Mouse (Mus musculus) forebrain, postnatal 0 days (tissue): ENCODE data around the gene Cep128. TPM values are rescaled to one million over a fixed set of nuclear protein-coding genes. Genes with fewer than 3 reads are reported as not detected.

Experiments
- ATAC-seq: fragments of 200-750 bp; cut with Nextera tagmentation; 2 replicates; pipeline ENCODE4 v1.8.0; 2017; ENCODE audit warnings: mild to moderate bottlenecking, moderate library complexity
- DNase-seq: peaks from one replicate; pipeline ENCODE4 v3.0.0-alpha.2; 2015
- H3K27ac ChIP-seq: fragments of 300-500 bp; sonication (generic); 2 replicates; pipeline ENCODE4 v1.5.1; 2014; ENCODE audit warnings: low read depth, mild to moderate bottlenecking, antibody characterized with exemption, low read length, moderate library complexity, mixed read lengths
- H3K27me3 ChIP-seq: fragments of 300-500 bp; sonication (generic); 2 replicates; pipeline ENCODE4 v1.6.1; 2014; ENCODE audit warnings: mild to moderate bottlenecking, low read length, mixed read lengths; ENCODE audit not compliant: insufficient read depth
- H3K36me3 ChIP-seq: fragments of 300-500 bp; sonication (generic); 2 replicates; pipeline ENCODE4 v1.6.1; 2014; ENCODE audit warnings: mild to moderate bottlenecking, moderate library complexity; ENCODE audit not compliant: insufficient read depth
- H3K4me1 ChIP-seq: fragments of 300-500 bp; sonication (generic); 2 replicates; pipeline ENCODE4 v1.6.1; 2014; ENCODE audit warnings: antibody characterized with exemption; ENCODE audit not compliant: insufficient read depth
- H3K4me2 ChIP-seq: fragments of 300-500 bp; sonication (generic); 2 replicates; pipeline ENCODE4 v1.6.1; 2014; ENCODE audit warnings: low read depth, mild to moderate bottlenecking, moderate library complexity
- H3K4me3 ChIP-seq: fragments of 300-500 bp; sonication (generic); 2 replicates; pipeline ENCODE4 v1.5.1; 2014; ENCODE audit warnings: low read depth, low read length, mixed read lengths
- H3K9ac ChIP-seq: fragments of 300-500 bp; sonication (generic); 2 replicates; pipeline ENCODE4 v1.6.1; 2014; ENCODE audit warnings: mild to moderate bottlenecking
- H3K9me3 ChIP-seq: fragments of 300-500 bp; sonication (generic); 2 replicates; pipeline ENCODE4 v1.6.1; 2016; ENCODE audit warnings: low read length
- CTCF ChIP-seq: sonication (generic); IDR thresholded peaks from 2 replicates; pipeline ENCODE4 v1.5.1; 2016; ENCODE audit warnings: antibody characterized with exemption, control low read depth, low read depth
- WGBS: fragments of 180-500 bp; shearing (Covaris S2); extraction: QIAGEN DNeasy Blood & Tissue Kit; methylation state at CpG from one replicate; pipeline ENCODE4 v1.1.7; 2014; 5-methylcytosine and 5-hydroxymethylcytosine counted together
- polyA plus RNA-seq: library from polyadenylated mRNA; unstranded; fragments of >200 nt; fragmentation: Nextera tagmentation; extraction: Ambion mirVana; gene quantifications from 2 replicates; pipeline ENCODE4 v1.2.1, GENCODE M21; 2015
- total RNA-seq: library from RNA; depleted of rRNA; stranded (reverse); fragments of >200 nt; gene quantifications from 2 replicates; pipeline ENCODE4 v1.2.3, GENCODE M21; 2014

The Cep128 gene
- total and polyA plus RNA-seq, 2 experiments from 2014 or later: 3.0 to 8.4 TPM

GRCm38 (mm10) chr12:91013043-91013442 is 371.2 kb downstream of the Cep128 start:
- no peaks in the 10 kb centered on the region for H3K27me3 ChIP-seq
- ATAC-seq: no peak
- no peak overlapping the region for H3K4me3 ChIP-seq
- no peak for DNase-seq
- H3K36me3 ChIP-seq: no peaks in the 10 kb centered on the region
- no peaks in the 10 kb centered on the region for H3K9me3 ChIP-seq
- H3K9ac ChIP-seq: no peak overlapping the region
- TF ChIP-seq CTCF: no peak
- WGBS: 78% methylated on average over 6 of the region's 6 CpGs
- no peak overlapping the region for H3K27ac ChIP-seq
- H3K4me2 ChIP-seq: no peak overlapping the region
- H3K4me1 ChIP-seq: no peaks in the 10 kb centered on the region

- no peak for TF ChIP-seq CTCF
- Histone ChIP-seq H3K36me3 (no peaks in the 10 kb centered on the region), H3K9me3 (no peaks in the 10 kb centered on the region), H3K4me3 (no peak overlapping the region), H3K27ac (no peak overlapping the region), H3K4me2 (no peak overlapping the region), H3K4me1 (no peaks in the 10 kb centered on the region), H3K9ac (no peak overlapping the region), H3K27me3 (no peaks in the 10 kb centered on the region)
- 27% methylated on average over 4 of the region's 4 CpGs for WGBS
- no peak for ATAC-seq
- no peak for DNase-seq
Observed at GRCm38 (mm10) chr12:91012184-91012583, 372.0 kb downstream of the Cep128 start.

DNA sequence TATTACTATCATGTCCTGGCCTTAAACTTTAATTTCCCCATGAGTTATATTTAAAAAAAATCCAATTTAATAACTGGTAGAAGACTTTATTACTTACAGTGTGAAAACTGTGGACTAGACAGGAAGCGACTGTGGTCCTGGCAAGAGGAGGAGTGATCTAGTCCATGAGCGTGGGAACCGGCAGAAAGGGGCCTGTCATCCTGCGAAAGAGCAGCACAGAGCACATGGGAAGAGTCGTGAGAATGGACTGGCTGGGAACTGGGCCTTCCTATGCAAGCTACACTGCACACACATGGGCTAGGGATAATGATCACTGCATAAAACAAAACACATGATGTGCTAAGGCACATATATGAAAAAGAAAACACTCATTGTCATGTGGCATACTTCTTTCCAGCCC is 375.5 kb downstream of the Cep128 start:
- no peak overlapping the region for H3K9ac ChIP-seq
- TF ChIP-seq CTCF: no peak
- H3K36me3 ChIP-seq: no peaks in the 10 kb centered on the region
- H3K4me3 ChIP-seq: no peak overlapping the region
- no peaks in the 10 kb centered on the region for H3K4me1 ChIP-seq
- ATAC-seq: no peak
- no peaks in the 10 kb centered on the region for H3K27me3 ChIP-seq
- H3K9me3 ChIP-seq: no peaks in the 10 kb centered on the region
- WGBS: 81% methylated on average over 5 of the region's 5 CpGs
- no peak overlapping the region for H3K27ac ChIP-seq
- no peak overlapping the region for H3K4me2 ChIP-seq
- DNase-seq: no peak

DNA sequence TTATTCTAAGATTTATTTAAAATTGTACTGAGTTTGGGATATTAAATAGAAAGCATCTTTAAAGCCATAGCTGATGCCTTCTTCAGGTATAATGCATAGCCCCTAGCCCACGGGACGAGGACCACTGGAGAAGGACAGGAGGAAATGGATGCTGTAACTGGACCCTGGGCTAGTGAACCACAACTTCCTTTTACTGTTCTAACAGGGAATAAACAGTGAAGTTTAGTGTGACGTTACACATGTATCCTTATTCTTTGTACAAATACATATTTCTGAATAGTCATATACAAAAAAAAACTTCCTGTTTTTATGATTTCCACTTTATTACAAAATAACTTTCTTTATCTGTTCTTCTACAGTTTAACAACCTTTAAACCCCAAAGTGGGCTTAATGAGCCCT is 376.0 kb downstream of the Cep128 start:
- no peak for TF ChIP-seq CTCF
- H3K27ac ChIP-seq: no peak overlapping the region
- no peak overlapping the region for H3K4me3 ChIP-seq
- H3K9me3 ChIP-seq: no peaks in the 10 kb centered on the region
- no peaks in the 10 kb centered on the region for H3K36me3 ChIP-seq
- H3K9ac ChIP-seq: no peak overlapping the region
- H3K4me2 ChIP-seq: no peak overlapping the region
- ATAC-seq (no peak), DNase-seq (no peak)
- H3K27me3 ChIP-seq: no peaks in the 10 kb centered on the region
- H3K4me1 ChIP-seq: no peaks in the 10 kb centered on the region
- WGBS: 93% methylated on average over 3 of the region's 3 CpGs

- ATAC-seq (no peak), DNase-seq (no peak)
- Histone ChIP-seq H3K27me3 (no peaks in the 10 kb centered on the region), H3K9me3 (no peaks in the 10 kb centered on the region), H3K9ac (no peak overlapping the region), H3K4me3 (no peak overlapping the region), H3K27ac (no peak overlapping the region), H3K36me3 (no peaks in the 10 kb centered on the region), H3K4me1 (no peaks in the 10 kb centered on the region), H3K4me2 (no peak overlapping the region)
- no peak for TF ChIP-seq CTCF
- 79% methylated on average over 4 of the region's 4 CpGs for WGBS
Observed at GRCm38 (mm10) chr12:90997539-90997938, 386.7 kb downstream of the Cep128 start.

GRCm38 (mm10) chr12:90993331-90993730 is 390.9 kb downstream of the Cep128 start:
- no peaks in the 10 kb centered on the region for H3K9me3 ChIP-seq
- WGBS: 83% methylated on average over 2 of the region's 2 CpGs
- no peaks in the 10 kb centered on the region for H3K36me3 ChIP-seq
- H3K27ac ChIP-seq: no peak overlapping the region
- H3K4me2 ChIP-seq: no peak overlapping the region
- ATAC-seq (no peak), DNase-seq (no peak)
- H3K9ac ChIP-seq: no peak overlapping the region
- H3K27me3 ChIP-seq: no peaks in the 10 kb centered on the region
- H3K4me1 ChIP-seq: no peaks in the 10 kb centered on the region
- TF ChIP-seq CTCF: no peak
- no peak overlapping the region for H3K4me3 ChIP-seq

- H3K9ac ChIP-seq: no peak overlapping the region
- no peak overlapping the region for H3K4me3 ChIP-seq
- no peak for DNase-seq
- H3K9me3 ChIP-seq: no peaks in the 10 kb centered on the region
- H3K27ac ChIP-seq: no peak overlapping the region
- no peaks in the 10 kb centered on the region for H3K4me1 ChIP-seq
- no peak overlapping the region for H3K4me2 ChIP-seq
- H3K27me3 ChIP-seq: no peaks in the 10 kb centered on the region
- no peaks in the 10 kb centered on the region for H3K36me3 ChIP-seq
- TF ChIP-seq CTCF: no peak
- 64% methylated on average over 2 of the region's 2 CpGs for WGBS
- ATAC-seq: no peak
Observed at GRCm38 (mm10) chr12:90987782-90988181, 396.4 kb downstream of the Cep128 start.

GRCm38 (mm10) chr12:90987259-90987658 is 396.9 kb downstream of the Cep128 start:
- H3K4me1 ChIP-seq: no peaks in the 10 kb centered on the region
- no peaks in the 10 kb centered on the region for H3K27me3 ChIP-seq
- no peaks in the 10 kb centered on the region for H3K9me3 ChIP-seq
- TF ChIP-seq CTCF: no peak
- DNase-seq (no peak), ATAC-seq (no peak)
- 32% methylated on average over 6 of the region's 6 CpGs for WGBS
- no peaks in the 10 kb centered on the region for H3K36me3 ChIP-seq
- no peak overlapping the region for H3K4me3 ChIP-seq
- no peak overlapping the region for H3K27ac ChIP-seq
- no peak overlapping the region for H3K9ac ChIP-seq
- no peak overlapping the region for H3K4me2 ChIP-seq
